Mouse (Mus musculus) myocyte (in vitro differentiated cells): ENCODE results near the gene Smurf1.

Experiments used
- MAX ChIP-seq: IDR thresholded peaks from one replicate; pipeline ENCODE4 v1.6.1; 2011; ENCODE audit warnings: low read depth, mild to moderate bottlenecking, control low read depth
- POLR2A ChIP-seq: IDR thresholded peaks from one replicate; pipeline ENCODE4 v1.6.1; 2011; ENCODE audit warnings: low read depth, mild to moderate bottlenecking, control low read depth, moderate library complexity; ENCODE audit not compliant: insufficient read length
- USF1 ChIP-seq: IDR thresholded peaks from one replicate; pipeline ENCODE4 v1.6.1; 2011; ENCODE audit warnings: low read depth, mild to moderate bottlenecking, control low read depth, moderate library complexity

- TF ChIP-seq USF1 (no peak), MAX (no peak), POLR2A (no peak)
Measured at GRCm38 (mm10) chr5:144952592-144952991, 13.1 kb downstream of the Smurf1 start.
